Mouse (Mus musculus): ENCODE results near the gene Mmp9. TPM values are rescaled to one million over a fixed set of nuclear protein-coding genes. Genes with fewer than 3 reads are reported as not detected.

Gene Mmp9
- polyA plus RNA-seq, 1 experiment: 3.7 TPM

- no peak for TF ChIP-seq CTCF (IDR thresholded peaks at IDR 0.05; ENCODE audit: borderline replicate concordance, insufficient read depth, low read depth, low read length)
- TF ChIP-seq POLR2A (IDR thresholded peaks at IDR 0.05; ENCODE audit: borderline replicate concordance, insufficient read depth, low read length): peak; percentile 71
- Histone ChIP-seq H3K27me3 (ENCODE audit: control insufficient read depth, insufficient read depth, low read length) (no peaks in the 10 kb centered on the region), H3K4me1 (ENCODE audit: control insufficient read depth, insufficient read depth, low read length) (peaks cover 12% of the 10 kb centered on the region), H3K4me3 (replicated peaks; ENCODE audit: insufficient read depth, low read depth, low read length) (peak overlapping the region; percentile 90), H3K27ac (ENCODE audit: insufficient read depth, low read length) (peak overlapping the region; percentile 97)
- DNase-seq: peak; percentile 90 to 91
- under 1% methylated on average over 65 of the region's 65 CpGs for WGBS
Measured at GRCm38 (mm10) chr2:164967761-164968440, 27.3 kb downstream of the Mmp9 start.

- Histone ChIP-seq H3K27me3 (ENCODE audit: control insufficient read depth, insufficient read depth, low read length) (no peaks in the 10 kb centered on the region), H3K4me3 (replicated peaks; ENCODE audit: insufficient read depth, low read depth, low read length) (peak overlapping the region; percentile 90), H3K27ac (ENCODE audit: insufficient read depth, low read length) (peak overlapping the region; percentile 97), H3K4me1 (ENCODE audit: control insufficient read depth, insufficient read depth, low read length) (peaks cover 16% of the 10 kb centered on the region)
- peak; percentile 68 to 78 for DNase-seq
- no peak for TF ChIP-seq POLR2A (IDR thresholded peaks at IDR 0.05; ENCODE audit: borderline replicate concordance, insufficient read depth, low read length)
- TF ChIP-seq CTCF (IDR thresholded peaks at IDR 0.05; ENCODE audit: borderline replicate concordance, insufficient read depth, low read depth, low read length): no peak
- 2% methylated on average over 29 of the region's 29 CpGs for WGBS
Measured at GRCm38 (mm10) chr2:164968451-164968851, 27.9 kb downstream of the Mmp9 start.

- no peak for TF ChIP-seq POLR2A (IDR thresholded peaks at IDR 0.05; ENCODE audit: borderline replicate concordance, insufficient read depth, low read length)
- TF ChIP-seq CTCF (IDR thresholded peaks at IDR 0.05; ENCODE audit: borderline replicate concordance, insufficient read depth, low read depth, low read length): no peak
- Histone ChIP-seq H3K27me3 (ENCODE audit: control insufficient read depth, insufficient read depth, low read length) (no peaks in the 10 kb centered on the region), H3K4me1 (ENCODE audit: control insufficient read depth, insufficient read depth, low read length) (peaks cover 22% of the 10 kb centered on the region), H3K27ac (ENCODE audit: insufficient read depth, low read length) (peak overlapping the region; percentile 97), H3K4me3 (replicated peaks; ENCODE audit: insufficient read depth, low read depth, low read length) (peak overlapping the region; percentile 90)
- 1% methylated on average over 21 of the region's 21 CpGs for WGBS
- DNase-seq: peak; percentile 67
Measured at GRCm38 (mm10) chr2:164969348-164969781, 28.8 kb downstream of the Mmp9 start.

GRCm38 (mm10) chr2:164970631-164971196, 30.1 kb downstream of the Mmp9 start:
- no peak for TF ChIP-seq CTCF (IDR thresholded peaks at IDR 0.05; ENCODE audit: borderline replicate concordance, insufficient read depth, low read depth, low read length)
- TF ChIP-seq POLR2A (IDR thresholded peaks at IDR 0.05; ENCODE audit: borderline replicate concordance, insufficient read depth, low read length): no peak
- no peaks in the 10 kb centered on the region for H3K27me3 ChIP-seq (ENCODE audit: control insufficient read depth, insufficient read depth, low read length)
- H3K27ac ChIP-seq (ENCODE audit: insufficient read depth, low read length): peak overlapping the region; percentile 97
- DNase-seq: peak; percentile 89
- 1% methylated on average over 42 of the region's 42 CpGs for WGBS
- peaks cover 28% of the 10 kb centered on the region for H3K4me1 ChIP-seq (ENCODE audit: control insufficient read depth, insufficient read depth, low read length)
- peak overlapping the region; percentile 90 for H3K4me3 ChIP-seq (replicated peaks; ENCODE audit: insufficient read depth, low read depth, low read length)

GRCm38 (mm10) chr2:164972646-164973045, 32.1 kb downstream of the Mmp9 start:
- Histone ChIP-seq H3K27me3 (ENCODE audit: control insufficient read depth, insufficient read depth, low read length) (no peaks in the 10 kb centered on the region), H3K4me1 (ENCODE audit: control insufficient read depth, insufficient read depth, low read length) (peaks cover 39% of the 10 kb centered on the region), H3K4me3 (replicated peaks; ENCODE audit: insufficient read depth, low read depth, low read length) (no peak overlapping the region), H3K27ac (ENCODE audit: insufficient read depth, low read length) (no peak overlapping the region)
- TF ChIP-seq POLR2A (IDR thresholded peaks at IDR 0.05; ENCODE audit: borderline replicate concordance, insufficient read depth, low read length): no peak
- no peak for TF ChIP-seq CTCF (IDR thresholded peaks at IDR 0.05; ENCODE audit: borderline replicate concordance, insufficient read depth, low read depth, low read length)
- peak; percentile 52 for DNase-seq
- WGBS: 23% methylated on average over 5 of the region's 5 CpGs

- 24% methylated on average over 6 of the region's 6 CpGs for WGBS
- Histone ChIP-seq H3K27me3 (ENCODE audit: control insufficient read depth, insufficient read depth, low read length) (no peaks in the 10 kb centered on the region), H3K27ac (ENCODE audit: insufficient read depth, low read length) (no peak overlapping the region)
Measured at GRCm38 (mm10) chr2:164975611-164976010, 35.0 kb downstream of the Mmp9 start.

GRCm38 (mm10) chr2:164979749-164980148, 39.2 kb downstream of the Mmp9 start:
- Histone ChIP-seq H3K4me3 (replicated peaks; ENCODE audit: insufficient read depth, low read depth, low read length) (no peak overlapping the region), H3K4me1 (ENCODE audit: control insufficient read depth, insufficient read depth, low read length) (peaks cover 38% of the 10 kb centered on the region), H3K27me3 (ENCODE audit: control insufficient read depth, insufficient read depth, low read length) (no peaks in the 10 kb centered on the region), H3K27ac (ENCODE audit: insufficient read depth, low read length) (no peak overlapping the region)
- WGBS: 18% methylated on average over 7 of the region's 7 CpGs
- TF ChIP-seq POLR2A (IDR thresholded peaks at IDR 0.05; ENCODE audit: borderline replicate concordance, insufficient read depth, low read length) (no peak), CTCF (IDR thresholded peaks at IDR 0.05; ENCODE audit: borderline replicate concordance, insufficient read depth, low read depth, low read length) (no peak)
- no peak for DNase-seq

More at GRCm38 (mm10) chr2:164975611-164976010, 35.0 kb downstream of the Mmp9 start:
- Histone ChIP-seq H3K4me3 (replicated peaks; ENCODE audit: insufficient read depth, low read depth, low read length) (no peak overlapping the region), H3K4me1 (ENCODE audit: control insufficient read depth, insufficient read depth, low read length) (peaks cover 53% of the 10 kb centered on the region)
- TF ChIP-seq CTCF (IDR thresholded peaks at IDR 0.05; ENCODE audit: borderline replicate concordance, insufficient read depth, low read depth, low read length) (no peak), POLR2A (IDR thresholded peaks at IDR 0.05; ENCODE audit: borderline replicate concordance, insufficient read depth, low read length) (no peak)
- peak; percentile 53 to 66 for DNase-seq

GRCm38 (mm10) chr2:164985962-164986361, 45.4 kb downstream of the Mmp9 start:
- Histone ChIP-seq H3K27me3 (ENCODE audit: control insufficient read depth, insufficient read depth, low read length) (no peaks in the 10 kb centered on the region), H3K27ac (ENCODE audit: insufficient read depth, low read length) (peak overlapping the region; percentile 79), H3K4me3 (replicated peaks; ENCODE audit: insufficient read depth, low read depth, low read length) (no peak overlapping the region), H3K4me1 (ENCODE audit: control insufficient read depth, insufficient read depth, low read length) (peaks cover 32% of the 10 kb centered on the region)
- no peak for TF ChIP-seq POLR2A (IDR thresholded peaks at IDR 0.05; ENCODE audit: borderline replicate concordance, insufficient read depth, low read length)
- no peak for TF ChIP-seq CTCF (IDR thresholded peaks at IDR 0.05; ENCODE audit: borderline replicate concordance, insufficient read depth, low read depth, low read length)
- 47% methylated on average over 6 of the region's 6 CpGs for WGBS
- no peak for DNase-seq

Measured in cerebellum, adult 2 months (tissue).